ENCODE assay signal across 8 mouse cellular contexts in genomic region chr3:152211731-152212279, GRCm38 (mm10). TPM values are rescaled to one million over a fixed set of nuclear protein-coding genes. Genes with fewer than 3 reads are reported as not detected.
DNase-seq lines count a peak whose midpoint lies in the region; ATAC-seq and TF ChIP-seq lines count a peak whose summit lies in the region.

No protein-coding gene starts in this region.

- peak overlapping the region; percentile 65 for H3K9ac ChIP-seq in heart, adult 2 months (ENCODE audit: low read depth, low read length)
- peak overlapping the region; percentile 98 for H3K9ac ChIP-seq in CH12.LX (ENCODE audit: insufficient read depth, low read depth)
- H3K9ac ChIP-seq in forebrain, embryonic 13.5 days = peak overlapping the region; percentile 100
- peak overlapping the region; percentile 44 for H3K9ac ChIP-seq in liver, adult 2 months (ENCODE audit: low read depth, low read length)
- H3K9ac ChIP-seq in stomach, embryonic 14.5 days (replicated peaks; ENCODE audit: low read depth, low read length) = peak overlapping the region; percentile 99

- in situ Hi-C loops in CH12.LX (cut with MboI; ENCODE audit: low pct_ligation_motif_present, low pct_unique_long_range_greater_than_20kb, low sequenced_read_pairs) = no loop called here

- TF ChIP-seq EP300 in heart, adult 2 months (IDR thresholded peaks at IDR 0.05; ENCODE audit: insufficient read depth, low read depth, low read length) = no peak
- TF ChIP-seq EP300 in CH12.LX (IDR thresholded peaks at IDR 0.05; ENCODE audit: low read length) = no peak

- peak overlapping the region; percentile 94 for H3K27ac ChIP-seq in heart, adult 2 months
- H3K27ac ChIP-seq in CH12.LX (ENCODE audit: insufficient read depth, low read depth) = no peak overlapping the region
- H3K27ac ChIP-seq in forebrain, embryonic 13.5 days = peak overlapping the region; percentile 100; the same call in 1 of the 2 replicates
- H3K27ac ChIP-seq in liver, adult 2 months (replicated peaks; ENCODE audit: insufficient read depth, low read depth, low read length) = peak overlapping the region; percentile 10
- H3K27ac ChIP-seq in stomach, embryonic 14.5 days (ENCODE audit: low read length) = no peak overlapping the region

- dilution Hi-C loops in CH12.LX (cut with MboI; ENCODE audit: extremely low pct_ligation_motif_present, extremely low pct_unique_long_range_greater_than_20kb, low sequenced_read_pairs) = no loop called here

- 2% methylated on average over 7 of the region's 7 CpGs for WGBS in heart, adult 2 months
- WGBS in forebrain, embryonic 13.5 days = 49% methylated on average over 7 of the region's 7 CpGs
- under 1% methylated on average over 7 of the region's 7 CpGs for WGBS in liver, adult 2 months
- WGBS in stomach, embryonic 14.5 days = 4% methylated on average over 7 of the region's 7 CpGs

- H3K4me3 ChIP-seq in heart, adult 2 months = peak overlapping the region; percentile 87
- peak overlapping the region; percentile 78 to 92 (median 84) for H3K4me3 ChIP-seq in CH12.LX (replicated peaks in 1 of 3; ENCODE audit: low read depth in 2 of 3, low read length in 2 of 3, poor library complexity in 1 of 3)
- H3K4me3 ChIP-seq in forebrain, embryonic 13.5 days = peak overlapping the region; percentile 97
- H3K4me3 ChIP-seq in liver, adult 2 months (ENCODE audit: insufficient read depth, low read depth, low read length) = peak overlapping the region; percentile 89
- peak overlapping the region; percentile 88 for H3K4me3 ChIP-seq in stomach, embryonic 14.5 days (ENCODE audit: low read depth, low read length)

- intact Hi-C loops in heart, adult 2 months (cut with DNase I) = no loop called here

- DNase-seq in heart, adult 2 months = peak in 1 of 2 experiments; percentile 23
- no peak for DNase-seq in heart, adult 9 months (ENCODE audit: low spot score in 2 of 2)
- DNase-seq in CH12.LX (ENCODE audit: extremely low read depth) = no peak
- peak; percentile 48 for DNase-seq in liver, adult 2 months (ENCODE audit: extremely low read depth, low read depth, low spot score)
- DNase-seq in cerebellum, adult 11 months = no peak

- peaks cover 24% of the 10 kb centered on the region for H3K36me3 ChIP-seq in heart, adult 2 months (ENCODE audit: control insufficient read depth, insufficient read depth, low read length)
- H3K36me3 ChIP-seq in CH12.LX (replicated peaks in 1 of 2; ENCODE audit: control insufficient read depth in 1 of 2, insufficient read depth in 1 of 2, low read length in 1 of 2) = peaks cover 20 to 60% of the 10 kb centered on the region in 2 experiments
- H3K36me3 ChIP-seq in forebrain, embryonic 13.5 days (ENCODE audit: poor library complexity, severe bottlenecking) = peaks cover 27% of the 10 kb centered on the region
- peaks cover 8% of the 10 kb centered on the region for H3K36me3 ChIP-seq in liver, adult 2 months (ENCODE audit: control insufficient read depth, insufficient read depth, low read length)
- H3K36me3 ChIP-seq in stomach, embryonic 14.5 days (ENCODE audit: control insufficient read depth, insufficient read depth, low read length) = peaks cover 9% of the 10 kb centered on the region

- peaks cover 10% of the 10 kb centered on the region for H3K79me2 ChIP-seq in heart, adult 2 months (replicated peaks; ENCODE audit: control insufficient read depth, insufficient read depth, low read length)
- peaks cover 63% of the 10 kb centered on the region for H3K79me2 ChIP-seq in CH12.LX (replicated peaks; ENCODE audit: control insufficient read depth, extremely low read depth, insufficient read depth, poor library complexity, severe bottlenecking)
- H3K79me2 ChIP-seq in liver, adult 2 months (ENCODE audit: control insufficient read depth, insufficient read depth, low read length) = peaks cover 27% of the 10 kb centered on the region

- H3K4me2 ChIP-seq in CH12.LX (ENCODE audit: insufficient read depth, low read depth, poor library complexity, severe bottlenecking) = peak overlapping the region; percentile 99
- H3K4me2 ChIP-seq in forebrain, embryonic 13.5 days = peak overlapping the region; percentile 80
- H3K4me2 ChIP-seq in stomach, embryonic 14.5 days (replicated peaks; ENCODE audit: low read depth, low read length) = peak overlapping the region; percentile 92

- no peak for TF ChIP-seq CTCF in heart, adult 2 months (IDR thresholded peaks at IDR 0.05)
- TF ChIP-seq CTCF in CH12.LX (conservative IDR thresholded peaks at IDR 0.05 in 1 of 2, IDR thresholded peaks at IDR 0.05 in 1 of 2; ENCODE audit: low read depth in 2 of 2, low read length in 2 of 2) = no peak
- no peak for TF ChIP-seq CTCF in liver, adult 2 months (IDR thresholded peaks at IDR 0.05; ENCODE audit: low read depth, low read length)

- H3K4me1 ChIP-seq in heart, adult 2 months (ENCODE audit: control insufficient read depth, insufficient read depth, low read length) = peaks cover 14% of the 10 kb centered on the region
- H3K4me1 ChIP-seq in CH12.LX (ENCODE audit: control insufficient read depth in 1 of 2, insufficient read depth in 2 of 2) = peaks cover 6 to 56% of the 10 kb centered on the region in 2 experiments
- peaks cover 34% of the 10 kb centered on the region for H3K4me1 ChIP-seq in forebrain, embryonic 13.5 days
- H3K4me1 ChIP-seq in liver, adult 2 months (ENCODE audit: control insufficient read depth, insufficient read depth, low read length) = peaks cover 17% of the 10 kb centered on the region
- H3K4me1 ChIP-seq in stomach, embryonic 14.5 days (ENCODE audit: control insufficient read depth, insufficient read depth, low read length) = peaks cover 14% of the 10 kb centered on the region

- no peak for TF ChIP-seq POLR2A in heart, adult 2 months (IDR thresholded peaks at IDR 0.05; ENCODE audit: insufficient read depth, low read depth, low read length)
- TF ChIP-seq POLR2A in CH12.LX (IDR thresholded peaks at IDR 0.05; ENCODE audit: low read depth, low read length) = peak; percentile 24; the same call in 1 of the 2 replicates
- TF ChIP-seq POLR2A in liver, adult 2 months (IDR thresholded peaks at IDR 0.05; ENCODE audit: extremely low read depth, insufficient read depth, low read length) = no peak

- no peak for TF ChIP-seq RAD21 in CH12.LX (IDR thresholded peaks at IDR 0.05; ENCODE audit: low read depth, low read length)

- no peaks in the 10 kb centered on the region for H3K27me3 ChIP-seq in heart, adult 2 months (ENCODE audit: control insufficient read depth, insufficient read depth, low read length)
- no peaks in the 10 kb centered on the region for H3K27me3 ChIP-seq in CH12.LX (replicated peaks)
- no peaks in the 10 kb centered on the region for H3K27me3 ChIP-seq in forebrain, embryonic 13.5 days
- H3K27me3 ChIP-seq in liver, adult 2 months (ENCODE audit: control insufficient read depth, insufficient read depth, low read length) = no peaks in the 10 kb centered on the region
- H3K27me3 ChIP-seq in stomach, embryonic 14.5 days (ENCODE audit: control insufficient read depth, insufficient read depth, low read length) = no peaks in the 10 kb centered on the region

- no peak for ATAC-seq in forebrain, embryonic 13.5 days
- no peak for ATAC-seq in stomach, embryonic 14.5 days (ENCODE audit: insufficient number of reproducible peaks, insufficient read depth, low FRiP score, low read depth)
- no peak for ATAC-seq in erythroid progenitor cell, adult 5-6 weeks (replicated peaks; ENCODE audit: low FRiP score, poor library complexity, severe bottlenecking)

- no peaks in the 10 kb centered on the region for H3K9me3 ChIP-seq in CH12.LX (replicated peaks; ENCODE audit: low read length)
- no peaks in the 10 kb centered on the region for H3K9me3 ChIP-seq in forebrain, embryonic 13.5 days (replicated peaks)
- no peaks in the 10 kb centered on the region for H3K9me3 ChIP-seq in stomach, embryonic 14.5 days (ENCODE audit: control insufficient read depth, low read depth, low read length)

RNA-seq across cellular contexts. Expression of gene Fubp1, which starts 1.6 kb away (rescaled TPM):
- 10 to 100 TPM; 54.2 to 58.0 TPM for total RNA-seq in heart, adult 2 months (2021)
- 39.4 and 61.3 TPM in 2 replicates for polyA plus RNA-seq in heart, adult 2 months (2012; rRNA removed)
- 214 and 306 TPM in 2 replicates for total RNA-seq in CH12.LX (2012; rRNA removed)
- 333 and 398 TPM in 2 replicates for total RNA-seq in CH12.LX (2014; rRNA removed)
- polyA plus RNA-seq in CH12.LX (2012; ENCODE audit: insufficient read length, low read depth) = 224 and 237 TPM in 2 replicates
- polyA plus RNA-seq in forebrain, embryonic 13.5 days (2015; fragmentation: Nextera tagmentation; extraction: Ambion mirVana) = 399 and 412 TPM in 2 replicates
- total RNA-seq in liver, adult 2 months (2014; rRNA removed) = 61.9 and 71.5 TPM in 2 replicates
- 17.5 and 28.1 TPM in 2 replicates for polyA plus RNA-seq in liver, adult 2 months (2012; rRNA removed)
- 252 and 265 TPM in 2 replicates for polyA plus RNA-seq in stomach, embryonic 14.5 days (2014; fragmentation: Nextera tagmentation; extraction: Ambion mirVana)
- total RNA-seq in erythroid progenitor cell, adult 5-6 weeks (2015; ENCODE audit: low replicate concordance) = 152 and 157 TPM in 2 replicates
- total RNA-seq in erythroid progenitor cell, adult 5-6 weeks (2017; ENCODE audit: low replicate concordance) = 169 and 197 TPM in 2 replicates

RNA-seq across cellular contexts. Expression of gene Dnajb4, which starts 1.7 kb away (rescaled TPM):
- 100 to 1,000 TPM in 1 of 2 experiments, 10 to 100 TPM in 1; 98.4 to 102 TPM for total RNA-seq in heart, adult 2 months (2021)
- polyA plus RNA-seq in heart, adult 2 months (2012; rRNA removed) = 18.1 and 43.8 TPM in 2 replicates
- total RNA-seq in CH12.LX (2012; rRNA removed) (11.7 and 14.9 TPM in 2 replicates), CH12.LX (2014; rRNA removed) (26.4 and 30.0 TPM in 2 replicates)
- polyA plus RNA-seq in CH12.LX (2012; ENCODE audit: insufficient read length, low read depth) = 17.7 and 19.5 TPM in 2 replicates
- polyA plus RNA-seq in forebrain, embryonic 13.5 days (2015; fragmentation: Nextera tagmentation; extraction: Ambion mirVana) = 23.8 and 28.9 TPM in 2 replicates
- 22.4 and 23.0 TPM in 2 replicates for total RNA-seq in liver, adult 2 months (2014; rRNA removed)
- polyA plus RNA-seq in liver, adult 2 months (2012; rRNA removed) = 5.3 and 6.3 TPM in 2 replicates
- polyA plus RNA-seq in stomach, embryonic 14.5 days (2014; fragmentation: Nextera tagmentation; extraction: Ambion mirVana) = 30.3 and 31.4 TPM in 2 replicates
- 106 and 107 TPM in 2 replicates for total RNA-seq in erythroid progenitor cell, adult 5-6 weeks (2015; ENCODE audit: low replicate concordance)
- total RNA-seq in erythroid progenitor cell, adult 5-6 weeks (2017; ENCODE audit: low replicate concordance) = 101 and 164 TPM in 2 replicates

RNA-seq across cellular contexts. Expression of gene Gipc2, which starts 45.8 kb away (rescaled TPM):
- 1 to 10 TPM; 3.5 to 6.1 TPM for total RNA-seq in heart, adult 2 months (2021)
- polyA plus RNA-seq in heart, adult 2 months (2012; rRNA removed) = 4.8 and 5.2 TPM in 2 replicates
- total RNA-seq in CH12.LX (2012; rRNA removed) (0.38 TPM in 1 of 2 replicates, not detected in the other), CH12.LX (2014; rRNA removed) (0.24 TPM in 1 of 2 replicates, not detected in the other)
- 1.2 and 1.7 TPM in 2 replicates for polyA plus RNA-seq in CH12.LX (2012; ENCODE audit: insufficient read length, low read depth)
- 2.1 and 2.6 TPM in 2 replicates for polyA plus RNA-seq in forebrain, embryonic 13.5 days (2015; fragmentation: Nextera tagmentation; extraction: Ambion mirVana)
- total RNA-seq in liver, adult 2 months (2014; rRNA removed) = 0.34 and 0.46 TPM in 2 replicates
- 0.05 and 0.22 TPM in 2 replicates for polyA plus RNA-seq in liver, adult 2 months (2012; rRNA removed)
- polyA plus RNA-seq in stomach, embryonic 14.5 days (2014; fragmentation: Nextera tagmentation; extraction: Ambion mirVana) = 43.8 and 51.8 TPM in 2 replicates
- not detected in 2 replicates for total RNA-seq in erythroid progenitor cell, adult 5-6 weeks (2015; ENCODE audit: low replicate concordance)
- not detected in 2 replicates for total RNA-seq in erythroid progenitor cell, adult 5-6 weeks (2017; ENCODE audit: low replicate concordance)

RNA-seq across cellular contexts. Expression of gene Nexn, which starts 54.3 kb away (rescaled TPM):
- total RNA-seq in heart, adult 2 months (2021) = 100 to 1,000 TPM; 316 to 339 TPM
- 16.4 and 27.2 TPM in 2 replicates for polyA plus RNA-seq in heart, adult 2 months (2012; rRNA removed)
- total RNA-seq in CH12.LX (2012; rRNA removed) = 0.08 TPM in 2 replicates
- total RNA-seq in CH12.LX (2014; rRNA removed) = not detected in 2 replicates
- polyA plus RNA-seq in CH12.LX (2012; ENCODE audit: insufficient read length, low read depth) = 0.17 and 0.67 TPM in 2 replicates
- 2.6 and 2.9 TPM in 2 replicates for polyA plus RNA-seq in forebrain, embryonic 13.5 days (2015; fragmentation: Nextera tagmentation; extraction: Ambion mirVana)
- total RNA-seq in liver, adult 2 months (2014; rRNA removed) = 0.20 and 0.28 TPM in 2 replicates
- polyA plus RNA-seq in liver, adult 2 months (2012; rRNA removed) = not detected in 2 replicates
- 35.3 and 47.8 TPM in 2 replicates for polyA plus RNA-seq in stomach, embryonic 14.5 days (2014; fragmentation: Nextera tagmentation; extraction: Ambion mirVana)
- not detected in 2 replicates for total RNA-seq in erythroid progenitor cell, adult 5-6 weeks (2015; ENCODE audit: low replicate concordance)
- not detected in 2 replicates for total RNA-seq in erythroid progenitor cell, adult 5-6 weeks (2017; ENCODE audit: low replicate concordance)

Comparison
In these comparisons a context has a peak if more than half of its experiments do, and no peak if none do; other contexts are left out.
1. H3K27ac ChIP-seq: peak in heart, adult 2 months (single experiment), forebrain, embryonic 13.5 days (single experiment) and liver, adult 2 months (single experiment); none in CH12.LX (single experiment) and stomach, embryonic 14.5 days (single experiment).
2. H3K9ac ChIP-seq: peak in every context shown above with its lines; median percentile 100 in forebrain, embryonic 13.5 days; 99 in stomach, embryonic 14.5 days; 98 in CH12.LX; 65 in heart, adult 2 months; 44 in liver, adult 2 months.
3. Peak in every context shown above with its lines, with median percentiles within 50 percentile points of each other: H3K4me3 ChIP-seq and H3K4me2 ChIP-seq.